Mouse (Mus musculus) neural tube, embryonic 11.5 days (tissue): ENCODE measurements at regions not wholly inside any gene's neighbourhood (a gene's known extent, or its start where the extent isn't known, plus 50 kb on each side); places are given as distances from the start of the nearest gene placed in this dataset.

Experiments
- ATAC-seq: fragments of 200-750 bp; cut with Nextera tagmentation; 2 replicates; pipeline ENCODE4 v1.8.0; 2017; ENCODE audit warnings: moderate number of reproducible peaks, mild to moderate bottlenecking, moderate TSS enrichment, moderate library complexity; ENCODE audit not compliant: insufficient read depth, low FRiP score, low TSS enrichment
- DNase-seq: peaks from one replicate; pipeline ENCODE4 v3.0.0-alpha.2; 2015; ENCODE audit warnings: low spot score
- H3K27ac ChIP-seq: fragments of 300-500 bp; sonication (generic); 2 replicates; pipeline ENCODE4 v1.5.1; 2014; ENCODE audit warnings: low read depth, mild to moderate bottlenecking, low read length
- H3K27me3 ChIP-seq: fragments of 300-500 bp; sonication (generic); 2 replicates; pipeline ENCODE4 v1.6.1; 2014; ENCODE audit warnings: mild to moderate bottlenecking, low read length, mixed read lengths; ENCODE audit not compliant: control insufficient read depth, insufficient read depth
- H3K36me3 ChIP-seq: fragments of 300-500 bp; sonication (generic); 2 replicates; pipeline ENCODE4 v1.6.1; 2014; ENCODE audit warnings: mild to moderate bottlenecking, low read length, moderate library complexity, mixed read lengths; ENCODE audit not compliant: control insufficient read depth, insufficient read depth
- H3K4me1 ChIP-seq: fragments of 300-500 bp; sonication (generic); 2 replicates; pipeline ENCODE4 v1.6.1; 2014; ENCODE audit warnings: low read length, mixed read lengths; ENCODE audit not compliant: control insufficient read depth, insufficient read depth
- H3K4me2 ChIP-seq: fragments of 300-500 bp; sonication (generic); 2 replicates; pipeline ENCODE4 v1.6.1; 2014; ENCODE audit warnings: low read depth, mild to moderate bottlenecking, moderate library complexity
- H3K4me3 ChIP-seq: fragments of 300-500 bp; sonication (generic); 2 replicates; pipeline ENCODE4 v1.5.1; 2014; ENCODE audit warnings: low read depth, low read length
- H3K9ac ChIP-seq: fragments of 300-500 bp; sonication (generic); 2 replicates; pipeline ENCODE4 v1.6.1; 2014; ENCODE audit warnings: mild to moderate bottlenecking, low read length
- H3K9me3 ChIP-seq: fragments of 300-500 bp; sonication (generic); 2 replicates; pipeline ENCODE4 v1.6.1; 2016; ENCODE audit warnings: low read length; ENCODE audit not compliant: control insufficient read depth
- WGBS: fragments of 180-500 bp; shearing (Covaris S2); extraction: QIAGEN DNeasy Blood & Tissue Kit; methylation state at CpG from one replicate; pipeline ENCODE4 v1.1.7; 2014; 5-methylcytosine and 5-hydroxymethylcytosine counted together

GRCm38 (mm10) chrX:11801208-11801607 lies 358.9 kb downstream of the Bcor start:
- WGBS, result 51% methylated on average over 3 of the region's 3 CpGs

GRCm38 (mm10) chrX:11801621-11802020 lies 358.5 kb downstream of the Bcor start:
- H3K9me3 ChIP-seq, result no peaks in the 10 kb centered on the region
- no peak overlapping the region for H3K4me3 ChIP-seq
- DNase-seq, result no peak
- H3K4me1 ChIP-seq, result peaks cover 3% of the 10 kb centered on the region; the same call in 1 of the 2 replicates
- no peak overlapping the region for H3K9ac ChIP-seq
- ATAC-seq, result no peak
- no peaks in the 10 kb centered on the region for H3K36me3 ChIP-seq
- WGBS, result 41% methylated on average over 12 of the region's 12 CpGs
- H3K27me3 ChIP-seq, result 0 out of 2 replicates have a peak, but pooled peaks cover 7% of the 10 kb centered on the region
- H3K4me2 ChIP-seq, result no peak overlapping the region
- H3K27ac ChIP-seq, result no peak overlapping the region

More at GRCm38 (mm10) chrX:11801208-11801607, 358.9 kb downstream of the Bcor start:
- H3K27ac ChIP-seq, result no peak overlapping the region
- DNase-seq (no peak), ATAC-seq (no peak)
- H3K4me3 ChIP-seq, result no peak overlapping the region
- no peak overlapping the region for H3K9ac ChIP-seq
- H3K9me3 ChIP-seq, result no peaks in the 10 kb centered on the region
- H3K36me3 ChIP-seq, result no peaks in the 10 kb centered on the region
- H3K4me1 ChIP-seq, result peaks cover 3% of the 10 kb centered on the region; the same call in 1 of the 2 replicates
- 0 out of 2 replicates have a peak, but pooled peaks cover 7% of the 10 kb centered on the region for H3K27me3 ChIP-seq
- H3K4me2 ChIP-seq, result no peak overlapping the region

- H3K9ac ChIP-seq, result no peak overlapping the region
- peaks cover 13% of the 10 kb centered on the region; the same call in 1 of the 2 replicates for H3K27me3 ChIP-seq
- H3K36me3 ChIP-seq, result no peaks in the 10 kb centered on the region
- H3K4me3 ChIP-seq, result no peak overlapping the region
- H3K9me3 ChIP-seq, result no peaks in the 10 kb centered on the region
- H3K4me1 ChIP-seq, result peaks cover 3% of the 10 kb centered on the region; the same call in 1 of the 2 replicates
- ATAC-seq (no peak), DNase-seq (no peak)
- no peak overlapping the region for H3K4me2 ChIP-seq
- H3K27ac ChIP-seq, result no peak overlapping the region
- 49% methylated on average over 8 of the region's 8 CpGs for WGBS
Observed at GRCm38 (mm10) chrX:11802074-11802899, 357.9 kb downstream of the Bcor start.

GRCm38 (mm10) chrX:11803239-11803638 lies 356.9 kb downstream of the Bcor start:
- H3K9ac ChIP-seq, result no peak overlapping the region
- H3K36me3 ChIP-seq, result no peaks in the 10 kb centered on the region
- ATAC-seq (no peak), DNase-seq (no peak)
- no peak overlapping the region for H3K4me3 ChIP-seq
- H3K9me3 ChIP-seq, result no peaks in the 10 kb centered on the region
- H3K27me3 ChIP-seq, result peaks cover 20% of the 10 kb centered on the region
- peaks cover 3% of the 10 kb centered on the region; the same call in 1 of the 2 replicates for H3K4me1 ChIP-seq
- WGBS, result 9% methylated on average over 9 of the region's 9 CpGs
- no peak overlapping the region for H3K4me2 ChIP-seq
- no peak overlapping the region for H3K27ac ChIP-seq

- WGBS, result 11% methylated on average over 22 of the region's 22 CpGs
- H3K9ac ChIP-seq, result peak overlapping the region; percentile 49
- peaks cover 3% of the 10 kb centered on the region; the same call in 1 of the 2 replicates for H3K4me1 ChIP-seq
- H3K27me3 ChIP-seq, result peaks cover 23% of the 10 kb centered on the region
- ATAC-seq (peak; percentile 24; the same call in 1 of the 2 replicates), DNase-seq (no peak)
- no peaks in the 10 kb centered on the region for H3K9me3 ChIP-seq
- H3K36me3 ChIP-seq, result no peaks in the 10 kb centered on the region
- peak overlapping the region; percentile 58 for H3K27ac ChIP-seq
- H3K4me2 ChIP-seq, result peak overlapping the region; percentile 52
- H3K4me3 ChIP-seq, result peak overlapping the region; percentile 31
Observed at GRCm38 (mm10) chrX:11806896-11807252, 353.3 kb downstream of the Bcor start.

GRCm38 (mm10) chrX:11807253-11807882 lies 352.8 kb downstream of the Bcor start:
- no peaks in the 10 kb centered on the region for H3K36me3 ChIP-seq
- peak overlapping the region; percentile 31 for H3K4me3 ChIP-seq
- peak overlapping the region; percentile 49 for H3K9ac ChIP-seq
- H3K4me2 ChIP-seq, result peak overlapping the region; percentile 52
- DNase-seq, result peak; percentile 70
- 2% methylated on average over 27 of the region's 71 CpGs for WGBS
- ATAC-seq, result peak; percentile 64
- H3K27me3 ChIP-seq, result peaks cover 23% of the 10 kb centered on the region
- peak overlapping the region; percentile 58 for H3K27ac ChIP-seq
- H3K9me3 ChIP-seq, result no peaks in the 10 kb centered on the region
- peaks cover 3% of the 10 kb centered on the region; the same call in 1 of the 2 replicates for H3K4me1 ChIP-seq

GRCm38 (mm10) chrX:11807883-11808262 lies 352.3 kb downstream of the Bcor start:
- Histone ChIP-seq H3K4me1 (peaks cover 3% of the 10 kb centered on the region; the same call in 1 of the 2 replicates), H3K36me3 (no peaks in the 10 kb centered on the region), H3K27ac (peak overlapping the region; percentile 58), H3K4me2 (peak overlapping the region; percentile 52), H3K27me3 (peaks cover 23% of the 10 kb centered on the region), H3K4me3 (peak overlapping the region; percentile 31), H3K9ac (peak overlapping the region; percentile 49), H3K9me3 (no peaks in the 10 kb centered on the region)
- DNase-seq (no peak), ATAC-seq (peak; percentile 29)
- WGBS, result 9% methylated on average over 8 of the region's 9 CpGs

GRCm38 (mm10) chrX:11808911-11809310 lies 351.2 kb downstream of the Bcor start:
- Histone ChIP-seq H3K9ac (no peak overlapping the region), H3K27ac (no peak overlapping the region), H3K4me1 (no peaks in the 10 kb centered on the region), H3K27me3 (peaks cover 23% of the 10 kb centered on the region), H3K4me3 (no peak overlapping the region), H3K36me3 (no peaks in the 10 kb centered on the region), H3K4me2 (no peak overlapping the region), H3K9me3 (no peaks in the 10 kb centered on the region)
- no peak for ATAC-seq
- WGBS, result 61% methylated on average over 8 of the region's 8 CpGs
- no peak for DNase-seq
